Mouse (Mus musculus) heart, embryonic 14.5 days (tissue): ENCODE results near the gene Lgi1. TPM values are rescaled to one million over a fixed set of nuclear protein-coding genes. Genes with fewer than 3 reads are reported as not detected.

ENCODE experiments used
- ATAC-seq: fragments of 200-750 bp; cut with Nextera tagmentation; 2 replicates; pipeline ENCODE4 v1.8.0; 2017; ENCODE audit warnings: low read depth, moderate TSS enrichment; ENCODE audit not compliant: insufficient number of reproducible peaks, insufficient read depth, low FRiP score
- H3K27ac ChIP-seq, 2 experiments: fragments of 200-500 bp in 1 of 2; fragments of 300-500 bp in 1 of 2; sonication (generic) in 1 of 2; replicated peaks in 1 of 2; 2 replicates each; pipeline ENCODE4 v1.5.1; 2012 to 2014; ENCODE audit warnings: low read depth in 2 of 2, low read length in 2 of 2, control low read depth in 1 of 2, mild to moderate bottlenecking in 1 of 2, mixed read lengths in 1 of 2; ENCODE audit not compliant: control insufficient read depth in 1 of 2, insufficient read depth in 1 of 2
- H3K27me3 ChIP-seq: fragments of 300-500 bp; sonication (generic); 2 replicates; pipeline ENCODE4 v1.6.1; 2014; ENCODE audit warnings: mild to moderate bottlenecking, low read length, control low read depth; ENCODE audit not compliant: control insufficient read depth, insufficient read depth
- H3K36me3 ChIP-seq: fragments of 300-500 bp; sonication (generic); 2 replicates; pipeline ENCODE4 v1.6.1; 2014; ENCODE audit warnings: mild to moderate bottlenecking, control low read depth, low read length, mixed read lengths; ENCODE audit not compliant: control insufficient read depth, insufficient read depth
- H3K4me1 ChIP-seq, 2 experiments: fragments of 200-500 bp in 1 of 2; fragments of 300-500 bp in 1 of 2; sonication (generic) in 1 of 2; 2 replicates each; pipeline ENCODE4 v1.6.1; 2012 to 2014; ENCODE audit warnings: low read length in 2 of 2, control low read depth in 1 of 2, mixed read lengths in 1 of 2; ENCODE audit not compliant: control insufficient read depth in 2 of 2, insufficient read depth in 2 of 2
- H3K4me2 ChIP-seq: fragments of 300-500 bp; sonication (generic); 2 replicates; pipeline ENCODE4 v1.6.1; 2014; ENCODE audit warnings: mild to moderate bottlenecking, low read length
- H3K4me3 ChIP-seq, 2 experiments: fragments of 200-500 bp in 1 of 2; fragments of 300-500 bp in 1 of 2; sonication (generic) in 1 of 2; 2 replicates each; pipeline ENCODE4 v1.5.1; 2012 to 2014; ENCODE audit warnings: low read length in 2 of 2, mild to moderate bottlenecking in 2 of 2, control low read depth in 1 of 2, low read depth in 1 of 2, moderate library complexity in 1 of 2; ENCODE audit not compliant: control insufficient read depth in 1 of 2, insufficient read depth in 1 of 2
- H3K9ac ChIP-seq: fragments of 300-500 bp; sonication (generic); 2 replicates; pipeline ENCODE4 v1.6.1; 2014; ENCODE audit warnings: mild to moderate bottlenecking, low read length
- H3K9me3 ChIP-seq: fragments of 300-500 bp; sonication (generic); 2 replicates; pipeline ENCODE4 v1.6.1; 2016; ENCODE audit warnings: low read length, control low read depth; ENCODE audit not compliant: control insufficient read depth
- WGBS: fragments of 180-500 bp; shearing (Covaris S2); extraction: QIAGEN DNeasy Blood & Tissue Kit; methylation state at CpG from one replicate; pipeline ENCODE4 v1.1.7; 2014; 5-methylcytosine and 5-hydroxymethylcytosine counted together
- polyA plus RNA-seq: library from polyadenylated mRNA; unstranded; fragments of >200 nt; fragmentation: Nextera tagmentation; extraction: Ambion mirVana; gene quantifications from 2 replicates; pipeline ENCODE4 v1.2.1, GENCODE M21; 2014

Gene Lgi1
- polyA plus RNA-seq, 1 experiment from 2014 or later: 0.14 TPM

- H3K27me3 ChIP-seq: no peaks in the 10 kb centered on the region
- WGBS: 72% methylated on average over 6 of the region's 6 CpGs
- ATAC-seq: no peak
These were observed 24.2 kb downstream of the Lgi1 start for GRCm38 (mm10) chr19:38288556-38288955.

GRCm38 (mm10) chr19:38291432-38291831, 27.1 kb downstream of the Lgi1 start:
- WGBS: 81% methylated on average over 6 of the region's 6 CpGs
- Histone ChIP-seq H3K36me3 (no peaks in the 10 kb centered on the region), H3K4me3 (no peak overlapping the region), H3K27me3 (no peaks in the 10 kb centered on the region), H3K4me1 (no peaks in the 10 kb centered on the region), H3K27ac (no peak overlapping the region), H3K4me2 (no peak overlapping the region), H3K9me3 (no peaks in the 10 kb centered on the region), H3K9ac (no peak overlapping the region)
- no peak for ATAC-seq

More at GRCm38 (mm10) chr19:38288556-38288955, 24.2 kb downstream of the Lgi1 start:
- Histone ChIP-seq H3K36me3 (no peaks in the 10 kb centered on the region), H3K27ac (no peak overlapping the region), H3K4me3 (no peak overlapping the region), H3K9ac (no peak overlapping the region), H3K4me2 (no peak overlapping the region), H3K4me1 (no peaks in the 10 kb centered on the region), H3K9me3 (no peaks in the 10 kb centered on the region)

GRCm38 (mm10) chr19:38298018-38298626, 33.8 kb downstream of the Lgi1 start:
- 11% methylated on average over 3 of the region's 3 CpGs for WGBS
- H3K27me3 ChIP-seq: no peaks in the 10 kb centered on the region
- H3K27ac ChIP-seq: no peak overlapping the region
- no peak overlapping the region for H3K4me2 ChIP-seq
- no peaks in the 10 kb centered on the region for H3K4me1 ChIP-seq
- no peak overlapping the region for H3K4me3 ChIP-seq
- no peak overlapping the region for H3K9ac ChIP-seq
- H3K9me3 ChIP-seq: no peaks in the 10 kb centered on the region
- ATAC-seq: no peak
- no peaks in the 10 kb centered on the region for H3K36me3 ChIP-seq

- ATAC-seq: no peak
- Histone ChIP-seq H3K4me1 (no peaks in the 10 kb centered on the region), H3K4me3 (no peak overlapping the region), H3K36me3 (no peaks in the 10 kb centered on the region), H3K27me3 (no peaks in the 10 kb centered on the region), H3K9ac (no peak overlapping the region), H3K9me3 (no peaks in the 10 kb centered on the region), H3K4me2 (no peak overlapping the region), H3K27ac (no peak overlapping the region)
- 86% methylated on average over 8 of the region's 8 CpGs for WGBS
These were observed 43.8 kb downstream of the Lgi1 start for GRCm38 (mm10) chr19:38308116-38308515.

- Histone ChIP-seq H3K9me3 (no peaks in the 10 kb centered on the region), H3K9ac (no peak overlapping the region), H3K27me3 (no peaks in the 10 kb centered on the region), H3K36me3 (no peaks in the 10 kb centered on the region), H3K4me1 (no peaks in the 10 kb centered on the region), H3K27ac (no peak overlapping the region), H3K4me3 (no peak overlapping the region), H3K4me2 (no peak overlapping the region)
- 76% methylated on average over 7 of the region's 7 CpGs for WGBS
- ATAC-seq: no peak
These were observed 50.8 kb downstream of the Lgi1 start for GRCm38 (mm10) chr19:38315099-38315498.

- H3K4me3 ChIP-seq: no peak overlapping the region
- no peak overlapping the region for H3K9ac ChIP-seq
- 61% methylated on average over 6 of the region's 6 CpGs for WGBS
- no peak overlapping the region for H3K4me2 ChIP-seq
- H3K4me1 ChIP-seq: no peaks in the 10 kb centered on the region
- ATAC-seq: no peak
- H3K27ac ChIP-seq: no peak overlapping the region
- H3K27me3 ChIP-seq: no peaks in the 10 kb centered on the region
- no peaks in the 10 kb centered on the region for H3K36me3 ChIP-seq
- H3K9me3 ChIP-seq: no peaks in the 10 kb centered on the region
These were observed 52.4 kb downstream of the Lgi1 start for GRCm38 (mm10) chr19:38316602-38317313.

- Histone ChIP-seq H3K36me3 (no peaks in the 10 kb centered on the region), H3K4me3 (no peak overlapping the region)
- 82% methylated on average over 4 of the region's 4 CpGs for WGBS
These were observed 54.0 kb downstream of the Lgi1 start for GRCm38 (mm10) chr19:38318308-38318707.

More at GRCm38 (mm10) chr19:38318308-38318707, 54.0 kb downstream of the Lgi1 start:
- ATAC-seq: no peak
- Histone ChIP-seq H3K4me1 (no peaks in the 10 kb centered on the region), H3K9me3 (no peaks in the 10 kb centered on the region), H3K27ac (no peak overlapping the region), H3K27me3 (no peaks in the 10 kb centered on the region), H3K4me2 (no peak overlapping the region), H3K9ac (no peak overlapping the region)
